Mouse (Mus musculus): ENCODE results near the gene Psmd6. TPM values are rescaled to one million over a fixed set of nuclear protein-coding genes. Genes with fewer than 3 reads are reported as not detected.

Gene Psmd6
- total RNA-seq, 2 experiments from 2014 or later, result 83.0 to 89.4 TPM

DNA sequence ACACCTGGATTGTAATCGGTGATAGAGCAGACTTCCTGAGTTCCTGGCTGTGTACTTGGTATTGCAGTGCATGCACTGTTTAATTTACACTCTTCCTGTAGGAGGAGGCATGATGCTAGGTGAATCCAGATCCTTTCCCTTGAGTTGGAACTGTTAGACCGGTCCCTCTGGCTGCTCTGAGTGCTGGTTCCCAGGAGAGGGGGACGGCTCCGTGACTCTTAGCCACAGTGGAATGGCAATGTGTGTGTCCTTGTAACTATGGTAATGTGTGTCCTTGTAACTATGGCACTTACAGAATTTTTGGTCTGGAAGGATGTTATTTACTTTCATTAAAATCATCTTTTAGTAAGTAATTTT, 55.7 kb downstream of the Psmd6 start:
- intact Hi-C loops (cut with DNase I), result no loop called here
- DNase-seq, result no peak

DNA sequence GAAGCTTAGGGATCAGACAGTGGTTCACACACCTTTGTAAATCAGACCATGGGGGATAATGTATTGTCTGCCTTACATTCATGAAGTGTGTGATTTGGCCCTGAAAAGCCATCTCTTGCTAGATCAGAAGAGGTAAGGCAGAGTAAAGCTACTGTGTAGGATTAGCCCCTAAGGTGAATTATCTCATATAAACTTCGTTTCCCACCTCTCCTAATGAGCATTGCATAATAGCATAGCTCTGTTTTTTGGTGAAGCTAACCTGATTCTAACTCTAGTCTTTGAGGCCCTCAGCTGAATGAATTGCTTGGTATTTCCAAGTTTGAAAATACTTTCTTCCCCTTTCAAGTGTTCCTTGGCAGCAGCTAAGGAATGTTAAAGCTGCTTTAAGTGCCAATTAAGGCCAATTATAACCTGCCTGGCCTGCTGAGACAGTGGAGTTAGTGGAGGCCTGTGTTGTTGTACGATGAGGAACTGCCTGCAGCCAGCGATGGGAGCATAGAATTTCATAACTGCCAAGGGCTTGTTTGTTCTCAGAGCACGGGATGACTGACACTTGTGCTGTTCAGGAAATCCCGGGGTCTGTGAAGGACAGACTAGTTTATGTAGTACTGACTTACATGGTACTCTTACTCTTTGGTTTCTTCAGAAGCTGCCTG, 56.2 kb downstream of the Psmd6 start:
- intact Hi-C loops (cut with DNase I), result no loop called here

GRCm38 (mm10) chr14:14063382-14063781, 57.4 kb downstream of the Psmd6 start:
- no peak for DNase-seq
- intact Hi-C loops (cut with DNase I), result loop anchor here (2.0 kb wide), 1 partner anchor 15 kb away; no protein-coding TSS in a partner anchor

More for the DNA sequence above, 56.2 kb downstream of the Psmd6 start:
- DNase-seq, result no peak

GRCm38 (mm10) chr14:14062531-14063245, 58.1 kb downstream of the Psmd6 start:
- no peak for DNase-seq
- intact Hi-C loops (cut with DNase I), result loop anchor here (2.0 kb wide), 1 partner anchor 16 kb away; no protein-coding TSS in a partner anchor

Other genes with a start within 250 kb of the Psmd6 start
- gene Gm281, start 206.5 kb downstream of the Psmd6 start, total RNA-seq (2021), result not detected
- 10 to 100 TPM; 16.3 to 16.5 TPM for gene Atxn7, start 159.5 kb downstream of the Psmd6 start, total RNA-seq (2021)
- gene Thoc7, start 159.1 kb downstream of the Psmd6 start, total RNA-seq (2021), result 10 to 100 TPM; 97.2 to 98.6 TPM
- gene Olfr720, start 65.9 kb upstream of the Psmd6 start, total RNA-seq (2021), result not detected
- gene Olfr31, start 201.8 kb upstream of the Psmd6 start, total RNA-seq (2021), result not detected
- gene Il3ra, start 225.3 kb upstream of the Psmd6 start, total RNA-seq (2021), result 1 to 10 TPM; 4.2 to 4.8 TPM

Data from heart, postnatal 36 days (tissue).